Mouse (Mus musculus): ENCODE data around the gene Ikzf3. TPM values are rescaled to one million over a fixed set of nuclear protein-coding genes. Genes with fewer than 3 reads are reported as not detected.

The Ikzf3 gene
- total RNA-seq, 2 experiments from 2014 or later: 0.54 to 0.74 TPM

DNA sequence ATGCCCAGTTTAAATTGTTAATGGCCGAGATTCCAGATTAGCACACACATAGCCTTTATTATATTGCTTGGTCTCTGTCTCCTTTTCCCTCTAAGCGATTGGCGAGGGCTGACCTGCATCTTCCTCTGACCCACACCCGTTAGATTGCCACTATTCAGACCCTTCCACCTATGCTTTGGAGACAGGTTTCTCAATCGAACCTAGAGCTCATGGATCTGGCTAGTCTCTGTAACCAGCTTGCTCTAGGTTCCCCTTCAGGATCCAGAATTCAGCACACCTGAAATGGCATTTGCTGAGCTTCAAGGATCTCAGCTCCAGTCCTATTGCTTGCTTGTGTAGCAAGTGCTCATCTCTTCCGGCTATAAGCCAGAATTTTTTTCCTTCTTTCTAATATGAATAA, 23.6 kb upstream of the Ikzf3 start:
- DNase-seq (ENCODE audit: low spot score in 2 of 2): no peak

DNA sequence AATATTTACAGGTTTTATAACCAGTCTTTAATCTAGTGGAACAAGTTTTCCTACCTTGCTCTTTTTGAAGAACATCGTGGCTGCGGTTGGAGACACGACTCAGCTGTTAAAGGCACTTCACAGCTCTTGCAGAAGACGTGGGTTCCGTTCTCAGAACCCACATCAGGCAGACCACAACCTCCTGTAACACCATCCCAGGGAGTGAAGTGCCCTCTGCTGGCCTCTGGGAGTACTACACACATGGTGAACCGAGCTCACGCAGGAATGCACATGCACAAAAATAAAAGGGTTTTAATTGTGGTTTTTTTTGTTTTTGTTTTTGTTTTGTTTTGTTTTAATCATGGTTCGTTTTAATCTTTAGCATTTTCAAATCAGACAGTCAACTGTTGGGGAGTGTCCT, 22.5 kb upstream of the Ikzf3 start:
- no peak for DNase-seq (ENCODE audit: low spot score in 2 of 2)

DNA sequence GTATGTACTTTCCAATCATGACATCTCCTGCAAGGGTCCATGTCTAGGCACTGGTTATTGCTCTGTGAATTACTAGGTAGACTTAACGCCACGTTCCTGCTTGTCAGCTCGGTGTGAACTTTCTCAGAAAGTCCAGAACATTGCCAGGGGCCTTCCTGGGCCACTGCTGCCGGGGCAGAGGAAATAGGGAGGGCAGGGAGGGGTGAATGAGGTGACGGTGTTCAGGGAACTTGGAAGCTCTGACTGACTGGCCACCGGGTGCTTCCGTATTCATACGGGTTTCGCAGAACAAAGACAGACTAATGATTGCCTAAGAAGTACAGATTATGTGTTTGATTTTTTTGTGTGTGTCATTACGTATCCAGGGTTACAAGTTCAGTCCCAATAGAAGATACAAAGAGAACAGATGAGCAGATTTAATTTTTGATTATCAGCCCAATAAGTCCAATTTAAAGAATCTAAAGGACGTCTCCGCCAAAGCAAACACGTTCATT, 18.1 kb upstream of the Ikzf3 start:
- DNase-seq (ENCODE audit: low spot score in 2 of 2): no peak

DNA sequence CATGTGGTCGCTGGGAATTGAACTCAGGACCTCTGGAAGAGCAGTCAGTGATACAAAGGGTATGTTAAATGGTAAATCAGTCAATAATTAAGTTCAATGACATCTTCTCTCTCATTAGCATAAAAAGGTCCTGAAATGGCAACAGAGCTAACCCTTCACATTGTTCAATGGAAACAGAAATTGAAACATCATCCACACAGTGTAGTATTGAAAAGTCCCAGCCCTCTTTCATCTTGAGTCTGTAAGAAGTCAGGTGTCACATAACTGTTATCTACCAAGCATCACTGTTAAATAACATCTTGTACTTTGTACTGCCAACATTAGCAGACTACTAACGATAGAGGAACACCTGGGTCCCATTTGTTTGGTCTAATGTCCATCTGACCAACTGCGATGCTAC, 17.2 kb upstream of the Ikzf3 start:
- no peak for DNase-seq (ENCODE audit: low spot score in 2 of 2)

DNA sequence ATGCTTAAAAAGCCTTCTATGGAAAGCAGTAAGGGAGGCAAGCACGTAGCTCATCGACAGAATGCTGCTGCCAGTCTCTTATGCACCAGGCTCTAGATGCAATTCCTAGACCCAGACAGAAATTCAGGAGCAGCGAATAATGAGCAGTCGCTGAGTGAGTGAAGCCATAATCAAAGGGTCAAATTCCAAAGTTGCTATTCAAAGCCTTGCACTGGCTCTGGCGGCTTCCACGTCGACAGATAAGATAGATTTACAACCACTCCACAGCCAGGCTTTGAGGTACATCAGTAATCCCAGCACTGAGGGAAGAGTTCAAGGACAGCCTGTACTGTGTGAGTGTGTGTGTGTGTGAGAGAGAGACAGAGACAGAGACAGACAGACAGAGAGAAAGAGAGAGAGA, 15.1 kb upstream of the Ikzf3 start:
- no peak for DNase-seq (ENCODE audit: low spot score in 2 of 2)

DNA sequence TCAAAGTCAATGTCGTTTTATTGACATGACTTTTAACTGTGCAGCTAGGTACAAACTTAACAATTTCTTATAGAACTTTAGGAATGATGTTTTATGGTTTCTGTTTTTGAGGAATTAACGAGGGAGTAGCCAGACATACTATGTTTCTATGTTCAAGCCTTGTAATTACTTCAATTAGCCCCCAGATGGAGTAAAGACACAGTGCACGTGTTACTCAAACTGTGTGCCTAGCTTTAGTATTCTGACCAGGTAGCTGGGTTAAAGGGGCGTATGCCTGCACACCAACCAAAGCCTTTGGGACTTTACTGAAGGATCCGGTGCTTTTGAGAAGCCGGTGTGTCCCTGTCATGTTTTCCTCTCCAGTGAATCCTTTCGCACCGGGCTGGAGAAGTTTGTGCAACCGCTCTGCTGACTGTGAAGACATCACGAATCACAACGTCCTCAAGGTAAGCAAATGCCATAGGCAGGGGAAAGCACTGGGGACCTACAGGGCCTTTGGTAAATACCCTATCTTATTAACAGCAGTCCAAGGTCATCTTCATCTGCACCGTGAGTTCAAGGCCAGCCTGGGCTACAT, 9.4 kb upstream of the Ikzf3 start:
- no peak for DNase-seq (ENCODE audit: low spot score in 2 of 2)

DNA sequence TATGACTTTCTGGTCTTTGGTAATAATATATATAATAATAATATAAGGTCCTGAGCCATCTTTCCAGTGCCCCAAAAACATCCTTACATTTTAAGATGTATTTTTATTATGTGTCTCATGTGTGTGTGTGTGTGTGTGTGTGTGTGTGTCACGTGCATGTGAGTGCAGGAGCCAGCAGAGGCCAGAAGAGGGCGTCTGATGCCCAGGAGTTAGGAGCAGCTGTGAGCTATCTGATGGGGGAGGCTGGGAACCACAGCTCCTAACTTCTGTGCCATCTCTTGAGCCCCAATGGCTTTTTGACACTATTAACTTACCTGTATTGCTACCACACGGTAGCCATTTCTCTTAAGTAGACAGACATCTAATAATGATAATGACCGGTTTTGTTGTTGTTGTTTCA, 8.1 kb upstream of the Ikzf3 start:
- no peak for DNase-seq (ENCODE audit: low spot score in 2 of 2)

DNA sequence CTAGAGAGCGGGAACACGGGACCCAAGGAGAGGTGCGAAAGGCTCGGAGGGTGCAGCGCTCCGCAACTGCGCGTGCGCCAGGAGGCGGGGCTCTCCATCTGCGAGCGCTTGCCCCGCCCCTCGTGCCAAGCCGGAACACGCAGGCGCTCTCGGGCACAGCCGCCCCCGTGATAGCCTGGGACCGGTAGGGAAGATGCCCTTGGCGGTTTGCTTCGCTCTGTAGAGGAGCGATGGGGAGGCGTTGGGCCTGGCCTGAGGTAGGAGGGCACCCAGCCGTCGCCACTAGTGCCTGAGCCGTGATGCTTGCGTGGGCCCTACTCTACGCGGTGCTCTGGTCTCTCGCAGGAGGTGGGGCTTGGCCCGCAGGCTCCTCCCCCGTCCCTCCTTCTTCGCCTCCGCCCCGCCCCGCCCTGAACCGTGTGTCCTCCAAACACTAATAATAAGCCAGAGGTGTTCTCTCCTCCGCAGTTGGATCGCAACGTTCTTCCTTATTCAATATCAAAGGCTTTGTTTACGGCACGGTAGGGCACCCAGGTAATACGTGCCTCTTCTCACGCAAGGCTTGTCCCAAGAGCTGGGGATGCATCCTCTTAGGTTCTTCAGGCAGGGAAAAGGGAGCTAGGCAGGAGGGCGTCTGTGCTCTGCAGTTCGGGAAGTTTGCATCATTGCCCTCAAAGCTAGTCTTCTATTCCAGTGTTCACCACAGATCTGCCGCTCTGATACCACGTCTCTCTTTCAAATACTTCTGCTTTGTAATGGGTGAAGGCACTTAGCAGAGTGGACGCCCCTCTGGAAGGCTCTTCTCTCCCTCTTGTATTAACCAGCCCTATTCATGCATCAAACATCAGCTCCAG, 5.4 kb upstream of the Ikzf3 start, which contains the start of gene Zpbp2:
Zpbp2 (plus strand) TSS at position 123 of the 854 bp plus-strand sequence.
- DNase-seq (ENCODE audit: low spot score in 2 of 2): peak; percentile 60 to 85

DNA sequence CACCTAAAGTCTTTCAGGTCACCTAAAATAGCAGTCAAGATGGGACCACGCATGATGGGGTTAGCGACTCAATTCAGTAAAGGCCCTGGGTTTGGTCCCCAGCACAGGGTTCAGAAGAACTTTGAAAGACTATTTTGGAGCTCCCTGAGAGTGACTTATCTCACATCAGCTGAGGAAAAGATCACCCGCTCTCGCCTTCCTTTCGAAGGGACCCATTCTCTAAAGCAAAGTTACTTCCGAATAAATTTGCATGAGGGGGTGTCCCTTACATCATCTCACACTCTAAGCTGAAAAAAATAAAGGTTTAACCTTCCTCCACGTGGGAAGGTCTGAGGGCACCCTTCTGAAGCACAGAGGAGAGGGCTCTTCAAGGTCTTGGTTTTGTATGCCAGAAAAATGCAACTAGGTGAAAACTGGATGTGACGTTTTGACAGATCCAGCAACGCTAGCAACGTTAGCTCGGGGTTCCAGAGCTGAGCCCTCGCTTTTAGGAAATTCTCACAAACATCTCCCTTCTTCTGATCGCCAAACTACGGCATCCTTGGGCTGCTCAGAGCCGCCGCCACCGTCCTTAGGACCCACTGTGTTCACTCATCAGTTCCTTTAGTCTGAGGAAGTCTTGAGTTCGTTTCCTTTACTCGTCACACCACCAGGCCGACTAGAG, 4.6 kb upstream of the Ikzf3 start:
- DNase-seq (ENCODE audit: low spot score in 2 of 2): no peak

DNA sequence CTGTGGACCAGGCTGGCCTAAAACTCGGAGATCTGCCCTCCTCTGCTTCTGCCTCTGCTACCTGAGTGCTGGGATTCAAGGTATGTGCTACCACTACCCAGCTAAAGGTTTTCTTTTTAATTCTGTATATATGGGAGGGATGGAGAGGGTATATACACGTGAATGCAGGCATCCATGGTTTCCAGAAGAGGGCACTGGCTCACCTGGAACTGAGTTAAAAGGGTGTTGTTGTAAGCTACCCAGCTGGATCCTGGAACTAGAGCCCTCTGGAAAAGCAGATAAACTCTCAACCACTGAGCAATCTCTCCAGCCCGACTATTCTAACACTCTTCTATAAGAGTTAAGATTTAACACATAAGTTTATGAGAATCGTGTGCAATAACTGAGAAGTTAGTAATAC, 3.5 kb upstream of the Ikzf3 start:
- DNase-seq (ENCODE audit: low spot score in 2 of 2): no peak

DNA sequence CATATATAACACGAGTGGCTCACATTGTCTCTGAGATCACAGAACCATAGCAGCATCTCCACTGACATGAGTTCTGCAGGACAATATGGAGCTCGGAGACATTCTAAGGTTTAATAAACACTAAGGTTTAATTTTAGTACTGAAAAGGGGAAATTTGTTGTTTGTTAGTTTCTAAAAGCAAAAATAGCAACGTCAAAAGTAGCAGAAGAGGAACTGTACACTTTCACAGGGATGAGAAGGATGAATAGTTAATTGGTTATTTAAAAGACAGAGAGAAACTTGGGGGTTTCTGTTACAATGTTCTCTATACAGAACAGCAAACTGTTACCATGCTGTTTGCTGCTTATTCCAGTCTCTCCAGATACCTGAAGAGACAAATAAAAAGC, 1.5 kb upstream of the Ikzf3 start:
- no peak for DNase-seq (ENCODE audit: low spot score in 2 of 2)

DNA sequence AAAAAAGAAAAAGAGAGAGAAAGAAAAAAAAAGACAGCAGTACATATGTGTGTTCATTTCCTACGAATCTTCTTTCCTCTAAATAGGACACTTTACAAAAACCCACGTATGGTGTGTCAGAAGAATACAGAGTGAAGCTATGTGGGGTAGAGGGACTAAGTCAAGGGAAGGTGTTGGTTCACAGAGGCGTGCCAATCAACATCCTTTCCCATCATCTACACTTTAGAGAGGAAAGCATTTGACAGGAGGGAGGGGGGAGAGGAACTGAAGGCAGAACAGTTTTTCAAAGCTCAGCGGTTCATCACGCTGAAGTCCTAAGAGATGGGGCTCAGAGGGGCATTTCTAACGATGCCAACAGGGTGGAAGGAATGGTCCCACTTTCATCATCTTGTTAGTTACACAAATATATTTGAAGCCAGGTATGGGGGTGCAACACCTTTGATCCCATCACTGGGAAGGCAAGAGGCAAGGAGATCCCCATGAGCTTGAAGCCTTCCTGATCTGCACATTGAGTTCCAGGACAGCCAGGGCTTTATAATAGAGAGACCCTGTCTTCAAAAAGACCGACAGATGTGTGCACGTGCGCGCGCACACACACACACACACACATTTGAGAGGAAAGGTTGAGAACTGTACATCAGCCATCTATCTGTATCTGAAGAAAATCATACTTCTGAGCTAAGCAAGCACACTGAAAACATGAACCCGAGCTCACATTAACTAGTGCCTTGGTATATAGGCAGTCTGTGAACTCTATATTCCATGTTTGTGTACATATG, 887 bp upstream of the Ikzf3 start:
- no peak for DNase-seq (ENCODE audit: low spot score in 2 of 2)

DNA sequence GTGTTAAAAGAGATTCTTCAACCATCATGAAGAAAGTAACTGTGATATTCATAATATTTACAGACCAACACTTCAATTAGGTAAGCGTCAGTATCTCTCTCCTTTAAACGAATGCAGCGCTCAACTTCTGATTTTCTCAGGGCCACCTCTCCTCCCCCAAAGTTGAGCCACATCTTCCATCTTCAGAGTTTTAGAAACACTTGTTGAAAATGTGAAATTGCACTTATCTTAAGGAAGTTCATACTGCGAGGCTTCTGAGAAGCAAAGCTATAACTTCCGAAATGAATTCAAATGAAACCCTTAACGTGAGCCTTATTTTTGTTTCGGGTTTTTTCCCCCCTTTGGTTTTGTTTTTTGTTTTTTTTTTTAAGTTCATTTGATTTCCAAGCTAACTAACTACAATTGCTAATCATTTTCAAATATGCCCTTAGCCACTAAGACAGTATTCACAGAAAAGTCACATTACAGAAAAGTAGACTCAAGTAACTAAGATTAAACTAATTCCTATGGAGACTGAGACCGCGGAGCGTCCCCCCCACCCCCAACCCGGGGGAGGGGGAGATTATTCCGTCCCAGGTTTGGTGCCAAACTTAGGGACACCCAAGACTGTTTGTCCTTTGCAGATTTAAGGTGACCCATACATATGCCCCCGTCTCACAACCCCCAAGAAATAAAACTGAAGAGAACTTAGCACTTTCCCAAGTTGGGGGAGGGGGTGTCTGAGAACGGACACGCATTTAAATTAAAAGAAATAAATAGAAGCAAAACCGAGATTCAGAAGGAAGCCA, 747 bp downstream of the Ikzf3 start:
- DNase-seq (ENCODE audit: low spot score in 2 of 2): no peak

DNA sequence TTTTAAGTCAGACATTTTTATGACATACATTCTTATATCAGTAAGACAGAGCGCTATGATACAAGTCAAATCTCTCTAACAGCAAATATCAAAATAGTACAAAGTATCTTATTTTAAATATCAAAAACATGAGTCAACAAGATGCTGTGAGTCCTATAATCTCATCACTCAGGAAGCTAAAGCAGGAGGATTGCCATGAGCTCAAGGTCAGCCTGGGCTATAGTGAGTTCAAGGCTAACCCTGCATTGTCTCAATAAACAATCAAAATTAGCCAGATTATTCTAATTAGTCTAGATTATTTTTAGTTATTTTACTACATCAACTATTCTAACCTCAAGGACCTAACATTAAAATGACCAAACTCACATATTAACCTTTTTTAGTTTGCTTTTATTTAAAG, 2.4 kb downstream of the Ikzf3 start:
- DNase-seq (ENCODE audit: low spot score in 2 of 2): no peak

DNA sequence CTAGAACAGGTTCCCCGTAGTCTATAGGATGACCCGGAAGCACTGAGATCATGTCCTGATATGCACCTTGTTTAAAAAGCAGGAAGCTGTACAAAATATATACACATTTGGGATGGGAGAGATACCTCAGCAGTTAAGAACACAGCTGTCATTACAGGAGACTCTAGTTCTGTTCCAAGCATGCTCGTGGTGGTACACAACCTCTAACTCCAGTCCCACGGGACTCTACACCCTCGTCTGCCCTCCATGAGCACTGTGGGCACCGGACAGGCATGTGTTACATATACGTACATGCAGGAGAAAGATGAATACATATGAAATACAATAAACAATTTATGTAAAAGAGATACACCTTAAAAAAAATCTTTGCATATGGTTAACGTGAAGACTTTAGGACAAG, 3.3 kb downstream of the Ikzf3 start:
- DNase-seq (ENCODE audit: low spot score in 2 of 2): no peak

DNA sequence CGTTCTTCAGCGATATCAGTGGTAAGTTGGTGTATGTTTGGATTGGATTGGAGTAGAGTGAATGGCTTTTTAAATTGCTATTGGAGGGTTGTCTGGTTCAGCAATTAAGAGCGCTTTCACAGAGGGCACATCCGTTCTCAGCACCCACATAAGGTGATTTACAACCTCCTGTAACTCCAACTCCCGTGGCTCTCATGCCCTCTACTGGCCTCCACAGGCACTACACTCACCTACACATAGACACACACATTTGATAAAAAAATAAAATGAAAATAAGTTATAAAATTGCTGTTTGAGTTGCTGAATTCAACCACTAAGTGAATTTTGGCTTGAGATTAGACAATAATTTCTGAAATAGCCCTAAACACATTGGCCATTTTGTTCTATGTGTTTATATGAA, 5.5 kb downstream of the Ikzf3 start:
- no peak for DNase-seq (ENCODE audit: low spot score in 2 of 2)

DNA sequence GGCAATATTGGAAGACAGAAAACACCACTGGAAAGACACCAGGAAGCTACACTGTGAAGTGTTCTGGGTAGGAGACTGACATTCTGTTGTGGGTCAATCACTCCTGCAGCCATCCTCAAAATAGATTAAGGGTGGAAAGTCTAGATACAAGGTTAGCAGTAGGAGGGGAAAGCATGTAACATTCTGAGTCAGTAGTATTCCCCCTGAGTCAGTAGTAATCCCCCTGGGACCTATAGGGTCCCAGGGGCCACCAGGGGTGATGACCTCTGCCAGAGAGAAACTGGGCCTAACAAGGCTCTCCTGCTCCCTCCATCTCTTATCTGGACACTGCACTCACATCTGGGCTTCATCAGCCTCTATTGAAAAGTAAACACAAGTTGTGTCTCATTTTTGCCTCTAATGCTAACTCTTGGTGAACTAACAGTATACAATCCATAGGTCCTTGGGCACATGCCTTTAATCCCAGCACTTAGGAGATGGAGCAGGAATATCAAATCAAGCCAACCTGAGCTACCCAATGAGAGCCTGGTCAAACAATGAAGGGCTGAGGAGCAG, 8.3 kb downstream of the Ikzf3 start:
- DNase-seq (ENCODE audit: low spot score in 2 of 2): no peak

DNA sequence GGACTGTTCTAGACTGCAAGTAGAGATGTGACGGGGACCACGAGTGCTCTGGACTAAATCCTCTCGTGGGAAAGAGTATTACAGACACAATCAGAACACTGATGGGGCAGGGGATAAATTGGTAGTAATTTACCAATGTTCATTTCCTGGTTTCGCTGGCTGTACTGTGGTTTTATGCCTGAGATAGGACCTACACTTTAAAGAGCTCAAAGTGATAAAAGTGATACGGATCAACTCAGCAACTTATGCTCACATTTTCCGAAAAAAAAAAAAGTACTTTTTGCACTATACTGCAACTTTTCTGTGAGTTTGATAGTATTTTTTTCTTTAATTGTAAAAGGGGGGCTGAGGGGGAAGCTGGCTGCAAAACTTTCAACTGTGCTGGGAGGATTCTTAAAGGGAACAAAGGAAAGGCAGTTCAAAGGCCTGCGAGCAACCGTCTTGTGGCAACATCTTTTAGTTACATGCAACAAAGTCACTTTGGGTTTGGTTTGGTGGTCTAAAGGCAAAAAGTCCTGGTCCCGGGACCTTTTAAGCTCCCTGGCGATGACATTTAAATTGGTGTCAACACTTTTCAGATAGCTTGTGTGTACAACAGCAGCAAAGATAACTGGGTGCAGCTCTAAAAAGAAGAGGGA, 18.9 kb downstream of the Ikzf3 start:
- no peak for DNase-seq (ENCODE audit: low spot score in 2 of 2)

DNA sequence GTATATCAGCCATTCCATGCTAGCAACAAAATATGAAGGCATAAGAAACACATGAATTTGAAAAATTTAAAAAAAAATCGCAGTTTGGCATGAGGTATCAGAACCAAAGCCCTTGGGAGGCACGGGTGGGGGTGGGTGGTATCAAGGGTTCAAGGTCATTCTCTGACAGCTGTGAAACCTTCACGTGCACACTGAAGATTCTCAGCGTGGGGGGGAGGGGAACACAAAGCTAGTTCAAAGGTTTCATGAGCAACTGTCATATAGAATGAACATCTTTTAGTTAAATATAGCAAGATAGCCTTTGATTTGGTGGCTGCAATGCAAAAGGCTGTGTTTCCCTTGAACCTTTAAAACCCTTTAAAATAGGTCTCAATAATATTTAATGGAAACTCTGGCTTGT, 20.7 kb downstream of the Ikzf3 start:
- no peak for DNase-seq (ENCODE audit: low spot score in 2 of 2)

DNA sequence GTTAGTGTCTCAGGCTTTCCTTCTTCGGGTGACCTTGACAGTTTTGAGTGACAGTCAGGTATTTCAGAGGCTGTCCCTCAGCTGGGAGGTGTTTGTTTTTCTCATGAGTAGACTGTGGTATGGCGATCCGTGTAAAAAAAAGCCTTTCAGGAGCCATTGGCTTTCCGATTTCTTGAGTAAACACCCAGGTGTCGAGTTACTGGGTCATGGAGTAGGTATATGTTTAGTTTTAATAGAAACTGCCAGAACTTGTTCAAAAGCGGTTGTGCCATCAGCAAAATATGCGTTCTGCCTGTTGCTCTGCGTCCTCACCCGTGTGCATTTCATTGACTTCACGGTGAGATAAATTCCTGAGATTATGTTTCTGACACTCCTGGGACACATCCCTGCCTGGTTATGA, 25.4 kb downstream of the Ikzf3 start:
- DNase-seq (ENCODE audit: low spot score in 2 of 2): no peak
